In the genomic region with DNA sequence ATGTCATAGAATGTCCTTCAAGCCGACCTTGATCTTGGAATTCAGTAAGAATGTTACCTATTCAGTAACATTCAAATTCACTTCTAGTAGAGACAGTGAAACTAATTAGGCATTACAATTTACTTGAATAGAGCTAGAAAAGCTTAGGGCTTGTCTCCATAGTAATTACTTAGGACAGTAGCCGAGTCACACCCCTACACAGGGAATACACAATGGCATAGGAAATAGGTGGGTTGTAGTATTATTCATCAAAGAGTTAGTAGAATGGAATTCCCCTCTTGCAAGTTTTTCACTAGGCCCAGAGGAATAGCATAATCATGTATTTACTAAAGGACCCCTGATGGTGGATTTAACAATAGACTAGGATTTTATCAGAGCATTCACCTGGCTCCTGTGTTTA, we compare ENCODE assay signal across 3 mouse cellular contexts.
DNase-seq lines count a peak whose midpoint lies in the region.

No protein-coding gene starts in this region.

- DNase-seq in ES-CJ7 (ENCODE audit: low read depth, low spot score) (peak; percentile 70), R1 (ENCODE audit: low read depth, low spot score) (peak; percentile 94), ZHBTc4 (ENCODE audit: low read depth, low spot score) (peak; percentile 69)
